In the genomic region with DNA sequence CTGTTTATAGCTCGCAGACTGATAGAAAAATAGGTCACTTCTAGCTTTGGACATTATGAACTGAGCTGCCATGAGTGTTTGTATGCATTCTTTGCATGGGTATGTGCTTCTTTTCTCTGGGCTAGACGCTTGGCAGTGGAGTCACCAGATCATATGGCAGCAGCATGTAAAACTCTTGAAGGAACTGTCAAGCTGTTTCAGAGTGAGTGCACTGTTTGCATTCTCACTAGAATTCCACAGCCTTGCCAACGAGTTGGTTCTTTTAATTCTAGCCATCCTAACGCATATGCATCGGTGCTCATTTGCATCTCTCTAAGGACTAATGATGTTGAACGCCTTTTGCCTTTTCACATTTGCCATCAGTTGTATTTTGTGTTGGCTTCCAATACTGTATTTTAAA, we compare ENCODE assay signal across 20 mouse cellular contexts. TPM values are rescaled to one million over a fixed set of nuclear protein-coding genes. Genes with fewer than 3 reads are reported as not detected.
A peak's percentile ranks its signal among the peaks of the same experiment; 100 is the strongest.
DNase-seq lines count a peak whose midpoint lies in the region; ATAC-seq lines count a peak whose summit lies in the region.
"Had no signal": no experiment of that assay in that cellular context is flagged by ENCODE, and none has a peak within 500 bp of the region (broad histone marks: within the 10 kb centered on the region; RNA-seq: fewer than 3 reads in every experiment).

No protein-coding gene starts in this region.

- H3K4me1 ChIP-seq in forebrain, embryonic 14.5 days (ENCODE audit: control insufficient read depth, insufficient read depth, low read length): no peaks in the 10 kb centered on the region
- no peaks in the 10 kb centered on the region for H3K4me1 ChIP-seq in forebrain, embryonic 11.5 days (replicated peaks; ENCODE audit: control insufficient read depth, insufficient read depth, low read length)
- H3K4me1 ChIP-seq: embryonic facial prominence, embryonic 15.5 days; hindbrain, embryonic 12.5 days; hindbrain, embryonic 15.5 days had no signal

- no peaks in the 10 kb centered on the region for H3K36me3 ChIP-seq in forebrain, embryonic 14.5 days (ENCODE audit: control insufficient read depth, insufficient read depth, low read length)
- no peaks in the 10 kb centered on the region for H3K36me3 ChIP-seq in forebrain, embryonic 11.5 days (ENCODE audit: control insufficient read depth, insufficient read depth, low read length)
- H3K36me3 ChIP-seq: embryonic facial prominence, embryonic 15.5 days; hindbrain, embryonic 12.5 days; hindbrain, embryonic 15.5 days had no signal

- H3K27ac ChIP-seq in forebrain, embryonic 14.5 days (ENCODE audit: low read depth, low read length): no peak overlapping the region
- no peak overlapping the region for H3K27ac ChIP-seq in forebrain, embryonic 11.5 days (ENCODE audit: low read depth, low read length)
- H3K27ac ChIP-seq: embryonic facial prominence, embryonic 15.5 days; hindbrain, embryonic 12.5 days; hindbrain, embryonic 15.5 days had no signal

- WGBS in forebrain, embryonic 14.5 days: 26% methylated on average over 6 of the region's 6 CpGs
- 71% methylated on average over 6 of the region's 6 CpGs for WGBS in forebrain, embryonic 11.5 days

- no peaks in the 10 kb centered on the region for H3K9me3 ChIP-seq in forebrain, embryonic 14.5 days (replicated peaks; ENCODE audit: control insufficient read depth, low read length)
- H3K9me3 ChIP-seq in forebrain, embryonic 11.5 days (ENCODE audit: control insufficient read depth, low read length): no peaks in the 10 kb centered on the region
- H3K9me3 ChIP-seq: embryonic facial prominence, embryonic 15.5 days; hindbrain, embryonic 12.5 days; hindbrain, embryonic 15.5 days had no signal

- H3K27me3 ChIP-seq in forebrain, embryonic 14.5 days (replicated peaks; ENCODE audit: control insufficient read depth, insufficient read depth, low read length): no peaks in the 10 kb centered on the region
- H3K27me3 ChIP-seq in forebrain, embryonic 11.5 days (ENCODE audit: control insufficient read depth, insufficient read depth, low read length): no peaks in the 10 kb centered on the region
- H3K27me3 ChIP-seq: embryonic facial prominence, embryonic 15.5 days; hindbrain, embryonic 12.5 days; hindbrain, embryonic 15.5 days had no signal

- H3K4me2 ChIP-seq in forebrain, embryonic 14.5 days (ENCODE audit: low read length): no peak overlapping the region
- H3K4me2 ChIP-seq in forebrain, embryonic 11.5 days (ENCODE audit: low read depth, low read length, severe bottlenecking): no peak overlapping the region
- H3K4me2 ChIP-seq: embryonic facial prominence, embryonic 15.5 days; heart, embryonic 11.5 days; hindbrain, embryonic 12.5 days; hindbrain, embryonic 15.5 days had no signal

- DNase-seq in forebrain, embryonic 14.5 days (ENCODE audit: low spot score): peak; percentile 73
- DNase-seq in forebrain, embryonic 11.5 days (ENCODE audit: low spot score): no peak
- DNase-seq in frontal cortex, postnatal 14 days (ENCODE audit: low spot score in 2 of 2): no peak
- peak; percentile 6 for DNase-seq in brain, embryonic 18.5 days (ENCODE audit: low read depth, low spot score)
- DNase-seq in cerebellum, adult 18-20 months: no peak
- DNase-seq: adrenal gland, adult 2 months; adrenal gland, postnatal 14 days; cerebellum, adult 2 months; cerebellum, adult 9-11 months; cerebellum, postnatal 25 days; embryo, embryonic 11 days; gastrocnemius, postnatal 25 days; kidney, adult 2 months had no signal

- H3K4me3 ChIP-seq in forebrain, embryonic 14.5 days (ENCODE audit: low read depth, low read length): no peak overlapping the region
- no peak overlapping the region for H3K4me3 ChIP-seq in forebrain, embryonic 11.5 days (ENCODE audit: low read depth, low read length)
- H3K4me3 ChIP-seq: embryonic facial prominence, embryonic 15.5 days; hindbrain, embryonic 12.5 days; hindbrain, embryonic 15.5 days had no signal

- ATAC-seq in forebrain, embryonic 14.5 days: peak; percentile 42
- ATAC-seq in forebrain, embryonic 11.5 days (replicated peaks; ENCODE audit: low FRiP score): no peak
- 0 out of 2 replicates have a peak, but pooled peaks have one; percentile 34 for ATAC-seq in frontal cortex, adult (ENCODE audit: low TSS enrichment)
- ATAC-seq: CD4-positive, CD25-positive, alpha-beta regulatory T cell, adult 4 months; intestine, postnatal 0 days had no signal

- no peak overlapping the region for H3K9ac ChIP-seq in forebrain, embryonic 14.5 days (ENCODE audit: low read length)
- no peak overlapping the region for H3K9ac ChIP-seq in forebrain, embryonic 11.5 days (ENCODE audit: low read length)
- H3K9ac ChIP-seq: embryonic facial prominence, embryonic 15.5 days; hindbrain, embryonic 12.5 days; hindbrain, embryonic 15.5 days had no signal

RNA-seq across cellular contexts. Expression of gene Tmem72, which starts 12.4 kb away (rescaled TPM):
- polyA plus RNA-seq in forebrain, embryonic 14.5 days (2014; fragmentation: Nextera tagmentation; extraction: Ambion mirVana): 0.80 and 0.83 TPM in 2 replicates
- 0.07 and 0.11 TPM in 2 replicates for polyA plus RNA-seq in forebrain, embryonic 11.5 days (2014; fragmentation: Nextera tagmentation; extraction: Ambion mirVana)
- polyA plus RNA-seq: intestine, postnatal 0 days had no signal

RNA-seq across cellular contexts. Expression of gene Rassf4, which starts 30.6 kb away (rescaled TPM):
- polyA plus RNA-seq in forebrain, embryonic 14.5 days (2014; fragmentation: Nextera tagmentation; extraction: Ambion mirVana): 12.7 and 13.8 TPM in 2 replicates
- 20.7 and 22.7 TPM in 2 replicates for polyA plus RNA-seq in forebrain, embryonic 11.5 days (2014; fragmentation: Nextera tagmentation; extraction: Ambion mirVana)

RNA-seq across cellular contexts. Expression of gene Depp1, which starts 53.9 kb away (rescaled TPM):
- 6.6 and 7.1 TPM in 2 replicates for polyA plus RNA-seq in forebrain, embryonic 14.5 days (2014; fragmentation: Nextera tagmentation; extraction: Ambion mirVana)
- 3.9 and 5.0 TPM in 2 replicates for polyA plus RNA-seq in forebrain, embryonic 11.5 days (2014; fragmentation: Nextera tagmentation; extraction: Ambion mirVana)
- polyA plus RNA-seq: CD4-positive, CD25-positive, alpha-beta regulatory T cell, adult 4 months had no signal

Comparison
In these comparisons a context has a peak if more than half of its experiments do, and no peak if none do; other contexts are left out.
1. DNase-seq: peak in forebrain, embryonic 14.5 days (single experiment) and brain, embryonic 18.5 days (single experiment); none in forebrain, embryonic 11.5 days (single experiment), frontal cortex, postnatal 14 days (0 of 2) and cerebellum, adult 18-20 months (0 of 2).